Mouse (Mus musculus): ENCODE data around the gene Hmx2.

- TF ChIP-seq CTCF (IDR thresholded peaks at IDR 0.05; ENCODE audit: low read depth, low read length) (no peak), POLR2A (IDR thresholded peaks at IDR 0.05; ENCODE audit: borderline replicate concordance, low read depth, low read length) (no peak)
Measured at GRCm38 (mm10) chr7:131604946-131605345, 56.4 kb downstream of the Hmx2 start.

Data from bone marrow macrophage, adult 2 months (primary cell).